Mouse (Mus musculus) kidney, adult 2 months (tissue): ENCODE measurements around the gene Galnt10. TPM values are rescaled to one million over a fixed set of nuclear protein-coding genes. Genes with fewer than 3 reads are reported as not detected.

ENCODE experiments used
- DNase-seq: peaks from one replicate; pipeline ENCODE4 v3.0.0; 2021
- H3K27ac ChIP-seq: fragments of 200-500 bp; 2 replicates; pipeline ENCODE4 v1.5.1; 2012; ENCODE audit warnings: low read depth, low read length, control low read depth, inconsistent platforms; ENCODE audit not compliant: insufficient read depth
- H3K27me3 ChIP-seq: fragments of 200-500 bp; replicated peaks from 2 replicates; pipeline ENCODE4 v1.6.1; 2012; ENCODE audit warnings: mild to moderate bottlenecking, moderate library complexity, low read length, inconsistent platforms; ENCODE audit not compliant: control insufficient read depth, insufficient read depth
- H3K36me3 ChIP-seq: fragments of 200-500 bp; 2 replicates; pipeline ENCODE4 v1.6.1; 2012; ENCODE audit warnings: mild to moderate bottlenecking, moderate library complexity, low read length, inconsistent platforms; ENCODE audit not compliant: control insufficient read depth, insufficient read depth
- H3K4me1 ChIP-seq: fragments of 200-500 bp; 2 replicates; pipeline ENCODE4 v1.6.1; 2011; ENCODE audit warnings: low read length; ENCODE audit not compliant: control insufficient read depth, insufficient read depth
- H3K4me3 ChIP-seq: fragments of 200-500 bp; 2 replicates; pipeline ENCODE4 v1.5.1; 2011; ENCODE audit warnings: mild to moderate bottlenecking, low read depth, low read length, control low read depth; ENCODE audit not compliant: insufficient read depth
- CTCF ChIP-seq: fragments of 200-500 bp; conservative IDR thresholded peaks from 2 replicates; pipeline ENCODE4 v1.5.1; 2011; ENCODE audit warnings: low read depth, mild to moderate bottlenecking, control low read depth, low read length, moderate library complexity, mixed read lengths; ENCODE audit not compliant: insufficient read depth, insufficient read length
- POLR2A ChIP-seq: fragments of 200-500 bp; IDR thresholded peaks from one replicate; pipeline ENCODE4 v1.6.1; 2011; ENCODE audit warnings: low read depth, low read length, control low read depth
- WGBS: fragments of 180-500 bp; shearing (Covaris S2); methylation state at CpG from one replicate; pipeline ENCODE4 v1.1.7; 2018; 5-methylcytosine and 5-hydroxymethylcytosine counted together
- polyA plus RNA-seq: library from polyadenylated mRNA; depleted of rRNA; stranded (reverse); fragments of >200 nt; gene quantifications from 2 replicates; pipeline ENCODE4 v1.2.3, GENCODE M21; 2012

Galnt10 gene
- polyA plus RNA-seq, 1 experiment = 11.1 TPM

DNA sequence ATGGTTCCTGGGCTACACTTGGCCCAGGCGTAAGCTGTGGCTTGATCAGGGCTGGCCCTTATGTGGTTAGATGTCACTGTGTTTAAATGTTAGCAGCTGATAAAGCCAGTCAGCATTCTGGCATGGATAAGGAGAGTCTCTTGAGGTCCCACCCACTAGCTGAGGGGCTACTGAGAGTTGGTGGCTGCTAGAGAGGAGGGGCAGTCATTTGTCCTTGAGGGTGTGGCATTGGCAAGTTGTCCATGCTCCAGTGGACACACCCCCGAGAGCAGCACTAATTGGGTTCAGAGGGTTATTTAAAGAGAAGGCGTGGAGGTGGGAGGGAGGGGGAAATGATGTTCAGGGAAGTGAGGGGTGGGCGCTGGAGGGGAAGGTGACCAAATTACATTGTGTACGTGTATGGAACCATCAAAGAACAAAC is 9.7 kb downstream of the Galnt10 start:
- Histone ChIP-seq H3K4me1 (no peaks in the 10 kb centered on the region), H3K36me3 (no peaks in the 10 kb centered on the region), H3K27me3 (no peaks in the 10 kb centered on the region), H3K4me3 (no peak overlapping the region), H3K27ac (no peak overlapping the region)
- TF ChIP-seq CTCF (no peak), POLR2A (no peak)
- DNase-seq = no peak
- 46% methylated on average over 5 of the region's 5 CpGs for WGBS

DNA sequence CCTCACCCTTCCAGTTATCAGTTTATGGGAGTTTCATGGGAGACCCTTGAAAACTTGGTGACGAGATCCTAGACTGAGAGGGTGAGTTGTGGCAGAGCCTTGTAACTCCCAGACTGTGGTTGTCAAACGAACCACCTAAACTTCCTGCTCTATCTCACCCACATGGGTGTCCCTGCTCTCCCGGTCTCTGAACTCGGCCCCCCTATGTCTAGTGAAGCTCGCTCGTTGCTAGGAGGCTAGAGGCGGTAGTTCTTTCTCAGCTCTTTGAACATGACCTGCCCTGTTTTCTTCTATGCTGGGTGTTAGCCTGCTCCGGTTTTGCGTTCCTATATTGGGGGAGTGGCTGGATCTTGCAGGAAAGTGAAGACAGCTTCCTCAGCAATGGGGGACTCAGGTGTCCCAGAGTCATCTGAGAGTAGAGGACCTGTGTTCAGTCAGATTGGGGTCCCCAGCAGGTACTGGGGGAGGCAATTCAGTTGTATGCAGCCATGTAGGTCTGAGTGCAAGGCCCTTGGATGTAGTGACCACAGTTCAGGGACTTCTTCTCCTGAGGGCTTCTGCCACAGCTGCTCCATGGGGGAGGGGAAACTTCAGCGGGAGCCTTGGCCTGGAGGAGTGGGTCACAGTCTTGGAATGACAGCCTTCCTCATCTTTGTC is 10.6 kb downstream of the Galnt10 start:
- Histone ChIP-seq H3K4me3 (no peak overlapping the region), H3K27me3 (no peaks in the 10 kb centered on the region), H3K27ac (no peak overlapping the region), H3K4me1 (no peaks in the 10 kb centered on the region), H3K36me3 (no peaks in the 10 kb centered on the region)
- 63% methylated on average over 10 of the region's 10 CpGs for WGBS
- TF ChIP-seq POLR2A (no peak), CTCF (no peak)
- no peak for DNase-seq

DNA sequence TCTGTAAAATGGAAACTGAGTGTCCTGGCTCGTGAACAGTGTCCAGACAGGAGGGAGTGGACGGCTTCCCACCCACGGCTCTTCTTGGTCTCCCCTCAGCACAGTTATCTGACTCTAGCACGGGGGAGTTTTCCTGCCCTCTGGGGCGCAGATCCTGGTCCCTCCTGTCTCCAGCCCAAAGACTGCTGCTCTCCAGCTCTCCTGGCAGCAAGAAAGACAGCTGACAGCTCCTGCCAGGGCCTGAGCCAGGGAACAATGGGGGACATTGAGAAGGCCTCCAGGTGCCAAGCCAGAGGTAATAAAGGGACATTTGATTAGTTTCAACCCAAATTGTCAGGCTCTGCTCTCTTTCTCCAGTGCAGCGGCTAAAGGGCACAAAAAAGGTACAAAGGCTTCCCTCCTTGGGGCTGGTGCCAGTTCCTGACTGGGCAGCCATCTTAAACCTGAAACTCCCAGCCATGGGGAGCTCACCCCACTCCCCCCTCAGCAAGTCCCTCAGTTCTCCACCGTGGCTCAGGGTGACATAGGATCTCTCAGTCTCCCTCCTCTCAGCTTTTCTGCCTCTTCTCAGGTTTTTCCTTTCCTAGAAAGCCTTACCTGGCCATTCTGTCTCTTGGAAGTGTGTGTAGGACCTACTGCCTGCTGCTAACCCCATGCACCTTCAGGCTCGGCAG is 11.5 kb downstream of the Galnt10 start:
- Histone ChIP-seq H3K36me3 (no peaks in the 10 kb centered on the region), H3K4me1 (no peaks in the 10 kb centered on the region), H3K4me3 (no peak overlapping the region), H3K27ac (no peak overlapping the region), H3K27me3 (no peaks in the 10 kb centered on the region)
- 67% methylated on average over 8 of the region's 8 CpGs for WGBS
- DNase-seq = no peak
- no peak for TF ChIP-seq POLR2A
- TF ChIP-seq CTCF = no peak

DNA sequence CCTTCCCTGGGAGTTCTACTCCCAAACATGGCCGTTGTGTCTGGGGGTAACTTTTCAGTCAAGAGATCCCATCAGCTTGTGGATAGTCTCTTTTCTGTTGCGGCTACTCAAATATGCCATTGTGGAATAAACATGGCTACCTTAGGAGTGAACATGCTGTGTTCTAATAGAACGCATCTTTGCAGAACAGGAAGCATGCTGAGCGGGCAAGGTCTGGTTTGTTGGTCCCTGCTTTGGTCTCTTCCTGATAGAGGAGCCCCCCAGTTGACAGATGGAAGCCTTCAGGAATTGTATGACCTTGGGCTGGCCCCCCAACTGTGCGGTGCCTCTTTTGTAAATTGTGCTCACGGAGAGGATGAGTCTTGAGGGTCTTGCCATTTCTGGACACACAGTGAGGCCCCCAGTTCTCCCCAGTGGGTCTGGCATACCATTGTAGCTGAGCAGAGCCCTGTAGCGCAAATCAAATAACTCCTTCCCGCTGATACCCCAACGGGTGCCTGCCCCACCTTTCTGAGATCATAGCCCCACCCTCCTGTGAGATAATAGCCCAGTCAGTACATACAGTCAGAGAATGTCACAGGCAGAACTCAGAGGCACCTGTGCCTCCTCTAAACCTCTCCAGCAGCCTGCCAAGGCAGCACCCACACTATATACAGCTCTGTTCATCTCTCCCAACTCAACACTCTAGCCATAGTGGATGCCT is 12.3 kb downstream of the Galnt10 start:
- H3K4me3 ChIP-seq = no peak overlapping the region
- TF ChIP-seq POLR2A = no peak
- no peak for TF ChIP-seq CTCF
- no peak for DNase-seq
- no peaks in the 10 kb centered on the region for H3K36me3 ChIP-seq
- H3K4me1 ChIP-seq = no peaks in the 10 kb centered on the region
- no peak overlapping the region for H3K27ac ChIP-seq
- no peaks in the 10 kb centered on the region for H3K27me3 ChIP-seq
- 90% methylated on average over 9 of the region's 9 CpGs for whole genome bisulfite sequencing

DNA sequence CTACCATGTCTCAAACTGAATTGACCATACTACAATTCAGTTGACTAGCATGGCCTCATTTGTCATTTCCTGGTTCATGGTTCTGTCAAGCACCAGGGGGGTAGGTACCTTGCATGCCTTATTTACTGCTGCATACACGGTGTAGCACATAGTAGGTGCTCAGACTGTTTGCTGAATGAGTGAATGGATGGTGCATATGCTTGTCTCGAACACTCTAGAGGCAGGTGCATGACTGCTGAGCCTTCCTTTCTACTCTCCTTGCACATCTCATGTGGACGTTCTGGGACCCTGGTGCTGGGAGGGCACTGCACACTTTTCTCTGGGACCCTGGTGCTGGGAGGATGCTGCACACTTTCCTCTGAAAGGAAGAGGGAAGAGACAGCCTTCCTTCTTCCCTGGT is 13.0 kb downstream of the Galnt10 start:
- H3K27ac ChIP-seq = no peak overlapping the region
- H3K4me3 ChIP-seq = no peak overlapping the region
- no peak for DNase-seq
- 85% methylated on average over 3 of the region's 3 CpGs for WGBS
- no peaks in the 10 kb centered on the region for H3K36me3 ChIP-seq
- TF ChIP-seq POLR2A = no peak
- TF ChIP-seq CTCF = no peak
- no peaks in the 10 kb centered on the region for H3K4me1 ChIP-seq
- H3K27me3 ChIP-seq = no peaks in the 10 kb centered on the region

DNA sequence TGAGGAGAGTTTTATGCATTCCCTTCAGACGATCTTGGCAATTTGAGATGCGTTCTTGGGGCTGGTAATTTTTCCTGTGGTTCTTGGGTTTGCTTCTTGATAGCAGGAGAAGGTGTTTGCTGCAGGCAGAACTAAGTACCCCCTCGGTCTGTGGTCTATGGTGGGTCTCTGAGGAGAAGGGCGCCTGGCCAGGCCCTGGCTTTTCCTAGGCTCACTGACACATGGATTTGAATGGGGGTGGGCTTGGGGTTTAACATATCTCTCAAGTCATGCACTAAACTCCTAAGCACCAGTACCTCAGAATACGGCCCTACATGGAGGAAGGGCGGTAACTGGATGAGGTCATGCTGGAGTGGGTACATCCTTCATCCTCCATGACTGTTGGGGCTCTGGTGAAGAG is 13.5 kb downstream of the Galnt10 start:
- Histone ChIP-seq H3K27ac (no peak overlapping the region), H3K4me3 (no peak overlapping the region), H3K27me3 (no peaks in the 10 kb centered on the region), H3K36me3 (no peaks in the 10 kb centered on the region), H3K4me1 (no peaks in the 10 kb centered on the region)
- DNase-seq = no peak
- WGBS = 90% methylated on average over 6 of the region's 6 CpGs
- TF ChIP-seq POLR2A = no peak
- TF ChIP-seq CTCF = no peak

DNA sequence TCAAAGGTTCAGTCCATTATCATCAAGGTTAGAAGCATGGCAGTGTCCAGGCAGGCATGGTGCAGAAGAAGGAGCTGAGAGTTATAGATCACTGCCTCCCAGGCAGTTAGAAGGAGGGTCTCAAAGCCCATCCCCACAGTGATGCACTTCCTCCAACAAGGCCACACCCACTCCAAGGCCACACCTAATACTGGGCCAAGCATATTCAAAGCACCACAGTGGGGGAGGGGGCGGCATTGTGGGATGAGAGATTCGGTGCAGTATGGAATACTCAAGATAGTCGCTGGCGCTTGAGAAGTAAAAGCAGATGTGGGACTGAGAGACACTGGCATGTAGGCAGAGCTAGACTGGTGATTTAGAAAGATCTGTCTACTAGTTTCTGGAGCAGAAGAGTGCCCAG is 14.9 kb downstream of the Galnt10 start:
- no peak overlapping the region for H3K4me3 ChIP-seq
- no peak overlapping the region for H3K27ac ChIP-seq
- no peaks in the 10 kb centered on the region for H3K36me3 ChIP-seq
- H3K4me1 ChIP-seq = no peaks in the 10 kb centered on the region
- no peaks in the 10 kb centered on the region for H3K27me3 ChIP-seq
- DNase-seq = no peak
- TF ChIP-seq CTCF (no peak), POLR2A (no peak)
- 94% methylated on average over 4 of the region's 4 CpGs for WGBS
